Mouse (Mus musculus) embryonic facial prominence, embryonic 10.5 days (tissue): ENCODE measurements around the gene Cd101. TPM values are rescaled to one million over a fixed set of nuclear protein-coding genes. Genes with fewer than 3 reads are reported as not detected.

ENCODE experiments used
- polyA plus RNA-seq: library from polyadenylated mRNA; unstranded; fragments of >200 nt; fragmentation: Nextera tagmentation; extraction: Ambion mirVana; gene quantifications from 2 replicates; pipeline ENCODE4 v1.2.1, GENCODE M21; 2016

Gene Cd101
- polyA plus RNA-seq, 1 experiment from 2014 or later = not detected

Other genes with a start within 250 kb of the Cd101 start
- not detected in 2 replicates for gene Vtcn1, start 204.1 kb downstream of the Cd101 start, polyA plus RNA-seq
- gene Trim45, start 107.4 kb downstream of the Cd101 start, polyA plus RNA-seq = 5.7 and 6.3 TPM in 2 replicates
- 28.1 and 31.4 TPM in 2 replicates for gene Ttf2, start 59.9 kb downstream of the Cd101 start, polyA plus RNA-seq
- 3.9 and 4.1 TPM in 2 replicates for gene Ptgfrn, start 80.7 kb upstream of the Cd101 start, polyA plus RNA-seq